Mouse (Mus musculus): ENCODE data around the gene Mgat5b. TPM values are rescaled to one million over a fixed set of nuclear protein-coding genes. Genes with fewer than 3 reads are reported as not detected.

Gene Mgat5b
- polyA plus RNA-seq (2012; rRNA removed): 0.42 TPM in 2 replicates

GRCm38 (mm10) chr11:116918323-116919185 lies at the start of gene Mgat5b:
Mgat5b (plus strand) TSS chr11:116918863.

Other genes starting within 250 kb of the Mgat5b start
- gene St6galnac1, start 143.4 kb upstream of the Mgat5b start, polyA plus RNA-seq (2012; rRNA removed): 11.4 TPM in 1 of 2 replicates, not detected in the other
- gene Mxra7, start 90.8 kb upstream of the Mgat5b start, polyA plus RNA-seq (2012; rRNA removed): 75.7 and 86.1 TPM in 2 replicates
- 16.8 and 20.8 TPM in 2 replicates for gene Mettl23, start 75.6 kb upstream of the Mgat5b start, polyA plus RNA-seq (2012; rRNA removed)
- 22.3 and 22.9 TPM in 2 replicates for gene Jmjd6, start 75.4 kb upstream of the Mgat5b start, polyA plus RNA-seq (2012; rRNA removed)
- 27.8 and 33.8 TPM in 2 replicates for gene Mfsd11, start 66.4 kb upstream of the Mgat5b start, polyA plus RNA-seq (2012; rRNA removed)
- gene Srsf2, start 65.8 kb upstream of the Mgat5b start, polyA plus RNA-seq (2012; rRNA removed): 930 and 1,078 TPM in 2 replicates
- 42.3 and 47.2 TPM in 2 replicates for gene Sec14l1, start 196.3 kb downstream of the Mgat5b start, polyA plus RNA-seq (2012; rRNA removed)